Mouse (Mus musculus): ENCODE measurements around the gene Tdpoz1.
"Not testable (repeated sequence)": the region's sequence is repeated elsewhere in the genome, so short reads cannot be mapped to it uniquely, and the experiment has no call there.

Gene Tdpoz1

DNA sequence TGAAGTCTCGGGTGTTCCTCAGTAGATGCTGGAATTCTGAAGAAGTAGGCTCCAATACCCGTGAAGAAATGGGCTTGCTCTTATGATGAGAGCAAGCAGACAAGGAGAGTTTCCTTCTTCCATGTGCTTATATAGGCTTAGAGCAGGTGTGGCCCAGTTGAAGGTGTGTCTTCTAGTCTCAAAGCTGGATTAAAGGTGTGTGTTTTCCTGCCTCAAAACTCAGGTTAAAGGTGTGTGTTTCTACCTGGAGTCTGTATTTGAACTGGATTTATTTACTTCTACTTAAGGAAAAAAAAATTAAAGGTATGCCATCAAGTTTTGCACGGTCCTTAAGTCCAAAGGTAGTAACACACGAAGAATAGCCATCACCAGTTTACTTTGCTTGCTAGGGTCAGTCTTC, at the start of gene Tdpoz1:
Gene Tdpoz1, minus strand, starts transcription at position 101 of the 400 bp plus-strand sequence.
- DNase-seq (ENCODE audit: low read depth, low spot score), result not testable (repeated sequence)

DNA sequence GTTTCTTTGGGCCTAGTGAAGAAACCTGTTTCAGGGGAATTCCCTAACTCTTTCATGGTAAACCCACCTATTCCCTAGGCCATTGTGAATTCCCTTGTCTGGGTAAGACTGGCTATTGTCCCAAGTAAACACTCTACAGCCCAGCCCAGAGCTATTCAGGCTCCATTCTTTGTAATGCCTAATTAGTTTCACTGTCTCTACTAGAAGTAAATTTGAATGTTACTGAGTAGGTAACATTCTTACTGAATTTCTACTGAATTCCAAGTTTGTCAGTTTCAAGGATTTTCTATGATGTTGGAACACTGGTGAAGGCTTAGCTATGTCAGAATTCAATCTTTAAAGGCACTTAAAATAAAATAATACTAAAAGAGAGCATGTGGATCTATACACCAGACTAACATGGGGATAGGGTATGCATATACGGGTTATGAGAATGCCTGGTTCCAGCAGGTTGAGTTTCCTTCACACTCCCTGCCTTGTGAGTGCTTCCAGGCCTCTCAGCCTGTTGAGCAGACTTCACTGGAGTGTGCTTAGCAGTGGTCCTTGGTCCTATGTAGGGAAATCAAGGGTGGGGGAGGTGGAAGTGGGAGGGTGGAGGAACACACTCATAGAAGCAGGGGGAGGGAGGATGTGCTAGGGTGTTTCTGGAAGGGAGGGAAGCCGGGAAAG, 33.0 kb upstream of the Tdpoz1 start:
- DNase-seq (ENCODE audit: low read depth, low spot score), result not testable (repeated sequence)

DNA sequence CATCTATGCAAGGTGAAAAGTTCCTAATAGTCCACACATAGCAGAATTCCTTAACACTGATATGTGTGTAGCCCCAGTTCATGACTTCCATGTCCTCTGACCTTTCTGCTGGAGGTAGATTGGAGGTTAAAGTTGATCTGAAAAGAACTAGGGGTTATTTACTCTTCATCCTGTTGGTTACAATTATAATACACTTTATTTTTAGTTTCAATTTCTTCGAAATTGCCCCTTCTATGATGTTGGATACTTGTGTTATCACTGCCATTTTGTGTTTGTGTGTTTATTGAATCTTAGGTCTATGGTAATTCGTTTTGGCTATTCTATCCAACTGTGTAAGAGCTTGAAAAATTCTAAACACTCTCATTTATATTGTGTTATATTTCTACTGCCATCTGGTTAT, 16.9 kb upstream of the Tdpoz1 start, which contains the start of gene Gm37596:
Gene Gm37596, minus strand, starts transcription at position 101 of the 400 bp plus-strand sequence.
- DNase-seq (ENCODE audit: low read depth, low spot score), result not testable (repeated sequence)

DNA sequence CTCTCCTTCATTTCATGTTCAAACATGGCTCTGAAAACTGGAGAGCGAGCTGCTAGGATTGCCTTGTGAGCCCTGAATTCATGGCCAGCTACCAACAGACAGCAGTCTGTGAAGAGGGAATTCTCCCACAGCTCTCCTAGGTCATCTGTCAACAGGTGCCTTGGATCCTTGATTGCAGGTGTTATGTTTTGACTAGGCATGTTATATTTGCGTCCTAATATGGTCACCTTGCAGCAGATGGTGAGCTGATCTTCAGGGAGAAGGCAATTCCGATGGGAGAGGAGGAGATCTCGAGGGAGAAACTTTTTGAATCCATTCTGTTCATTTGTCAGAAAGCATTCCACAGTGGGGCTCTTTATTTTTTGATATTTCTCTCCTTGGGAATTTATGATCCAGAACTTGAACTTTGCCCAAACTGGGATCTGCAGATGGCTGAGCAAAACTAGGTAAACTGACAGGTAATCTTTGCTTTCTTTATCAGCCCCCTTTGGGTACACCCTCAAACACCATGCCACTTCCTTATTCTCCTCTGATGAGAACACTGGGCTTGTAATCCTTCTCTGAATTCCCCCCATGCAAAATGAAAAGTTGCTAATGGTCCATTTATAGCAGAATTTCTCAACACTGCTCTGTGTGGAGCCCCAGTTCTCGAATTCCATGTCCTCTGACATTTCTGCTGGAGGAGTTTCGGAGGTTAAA, 5.2 kb downstream of the Tdpoz1 start:
- DNase-seq (ENCODE audit: low read depth, low spot score), result not testable (repeated sequence)

DNA sequence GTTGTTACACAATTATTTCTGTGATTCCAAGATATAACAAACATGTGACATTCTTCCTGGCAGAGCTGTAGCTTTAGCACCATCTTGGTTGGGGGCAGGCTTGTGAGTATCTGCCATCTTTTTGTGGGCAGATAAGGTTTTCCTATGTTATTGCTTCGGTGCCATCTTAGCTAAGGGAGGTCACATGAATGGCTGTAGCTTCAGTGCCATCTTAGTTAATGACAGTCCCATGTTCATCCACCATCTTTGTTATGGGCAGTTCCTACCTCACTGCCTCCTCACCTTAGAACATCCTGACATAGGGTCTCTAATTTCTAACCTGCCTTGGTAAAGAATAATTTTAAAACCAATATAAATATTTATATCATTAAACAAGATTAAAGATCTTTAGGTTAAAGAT, 21.9 kb downstream of the Tdpoz1 start:
- no peak for DNase-seq (ENCODE audit: low read depth, low spot score)

DNA sequence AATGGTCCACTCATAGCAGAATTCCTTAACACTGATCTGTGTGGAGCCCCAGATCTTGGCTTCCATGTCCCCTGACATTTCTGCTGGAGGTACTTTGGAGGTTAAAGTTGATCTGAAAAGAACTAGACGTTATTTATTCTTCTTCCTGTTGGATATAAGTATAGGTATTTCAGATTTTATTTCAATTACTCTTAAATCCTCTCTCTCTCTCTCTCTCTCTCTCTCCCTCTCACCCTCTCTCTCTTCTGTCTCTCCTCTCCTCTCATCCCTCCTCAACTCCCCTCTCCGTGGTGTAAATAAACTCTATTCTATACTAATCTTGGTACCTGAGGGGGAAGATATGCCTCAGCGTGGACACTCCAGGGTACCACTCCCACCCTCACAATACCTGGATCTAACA, 23.5 kb downstream of the Tdpoz1 start, which contains the start of gene Tdpoz2:
Gene Tdpoz2, minus strand, starts transcription at position 101 of the 400 bp plus-strand sequence.
- DNase-seq (ENCODE audit: low read depth, low spot score), result no peak

DNA sequence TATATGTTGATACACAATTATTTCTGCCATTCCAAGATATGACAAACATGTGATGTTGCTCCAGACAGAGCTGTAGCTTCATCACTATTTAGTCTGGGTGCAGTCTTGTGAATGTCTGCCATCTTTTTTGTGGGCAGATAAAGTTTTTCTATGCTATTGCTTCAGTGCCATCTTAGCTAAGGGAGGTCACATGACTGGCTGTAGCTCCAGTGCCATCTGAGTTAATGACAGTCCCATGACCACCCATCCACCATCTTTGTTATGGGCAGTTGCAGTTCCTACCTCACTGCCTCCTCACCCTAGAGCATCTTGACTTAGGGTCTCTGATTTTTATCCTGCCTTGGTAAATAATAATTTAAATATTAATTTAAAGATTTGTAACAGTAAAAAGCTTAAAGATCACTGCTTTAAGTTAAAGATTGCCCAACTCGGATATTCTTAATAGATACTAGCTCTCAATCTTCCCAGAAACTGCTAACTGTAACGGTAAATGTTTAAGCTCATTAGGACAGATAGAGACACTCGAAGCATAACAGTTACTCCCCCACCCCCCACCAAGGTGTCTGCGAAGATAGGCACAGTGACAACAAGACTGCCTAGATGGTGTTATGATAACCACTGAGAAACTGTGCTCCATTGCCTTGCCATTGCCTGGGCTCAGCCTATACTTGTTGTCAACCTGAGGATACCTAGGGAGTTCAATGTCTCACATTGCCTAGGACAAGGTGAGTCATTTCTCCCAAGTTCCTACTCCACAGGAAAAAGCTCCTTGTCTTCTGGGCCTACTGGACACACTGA, 45.0 kb downstream of the Tdpoz1 start:
- not testable (repeated sequence) for DNase-seq (ENCODE audit: low read depth, low spot score)

Data from 3T3-L1 (cell line).